Mouse (Mus musculus): ENCODE data around the gene Gm20441.

The Gm20441 gene

GRCm38 (mm10) chr10:75780769-75781578 is at the start of gene Gm20441, which contains the start of gene Gstt3:
Gene Gm20441 (minus strand): TSS chr10:75780954.
Gene Gstt3 (minus strand): TSS chr10:75781414.
- peak; percentile 46 for DNase-seq

- DNase-seq: no peak
Measured at GRCm38 (mm10) chr10:75830275-75830670, 49.5 kb upstream of the Gm20441 start.

GRCm38 (mm10) chr10:75829529-75830274 is 48.9 kb upstream of the Gm20441 start:
- DNase-seq: no peak

- DNase-seq: no peak
Measured at GRCm38 (mm10) chr10:75828500-75828931, 47.8 kb upstream of the Gm20441 start.

- no peak for DNase-seq
Measured at GRCm38 (mm10) chr10:75827668-75828360, 47.1 kb upstream of the Gm20441 start.

- no peak for DNase-seq
Measured at GRCm38 (mm10) chr10:75824530-75824929, 43.8 kb upstream of the Gm20441 start.

GRCm38 (mm10) chr10:75823782-75824181 is 43.0 kb upstream of the Gm20441 start:
- no peak for DNase-seq

GRCm38 (mm10) chr10:75822443-75822842 is 41.7 kb upstream of the Gm20441 start, which contains the start of gene Gstt4:
Gene Gstt4 (minus strand): TSS chr10:75822543.
- no peak for DNase-seq

GRCm38 (mm10) chr10:75819882-75820281 is 39.1 kb upstream of the Gm20441 start:
- no peak for DNase-seq

GRCm38 (mm10) chr10:75818641-75819040 is 37.9 kb upstream of the Gm20441 start:
- no peak for DNase-seq

- no peak for DNase-seq
Measured at GRCm38 (mm10) chr10:75804217-75804616, 23.5 kb upstream of the Gm20441 start.

GRCm38 (mm10) chr10:75798176-75798696 is 17.5 kb upstream of the Gm20441 start, which contains the start of gene Gstt1:
Gene Gstt1 (minus strand): TSS chr10:75798584.
- DNase-seq: peak; percentile 34

GRCm38 (mm10) chr10:75797619-75798175 is 16.9 kb upstream of the Gm20441 start:
- DNase-seq: peak; percentile 39

- no peak for DNase-seq
Measured at GRCm38 (mm10) chr10:75796731-75797516, 16.2 kb upstream of the Gm20441 start.

GRCm38 (mm10) chr10:75794880-75795279 is 14.1 kb upstream of the Gm20441 start:
- no peak for DNase-seq

GRCm38 (mm10) chr10:75790773-75791172 is 10.0 kb upstream of the Gm20441 start:
- DNase-seq: peak; percentile 40

- DNase-seq: no peak
Measured at GRCm38 (mm10) chr10:75789841-75790240, 9.1 kb upstream of the Gm20441 start.

- no peak for DNase-seq
Measured at GRCm38 (mm10) chr10:75789081-75789735, 8.5 kb upstream of the Gm20441 start.

- no peak for DNase-seq
Measured at GRCm38 (mm10) chr10:75788277-75788676, 7.5 kb upstream of the Gm20441 start.

- no peak for DNase-seq
Measured at GRCm38 (mm10) chr10:75785442-75785841, 4.7 kb upstream of the Gm20441 start.

Data from thymus, postnatal 4 days (tissue).